Mouse (Mus musculus) forebrain, postnatal 0 days (tissue): Measurements from ENCODE around the gene Camkmt. TPM values are rescaled to one million over a fixed set of nuclear protein-coding genes. Genes with fewer than 3 reads are reported as not detected.

ENCODE experiments used
- ATAC-seq: fragments of 200-750 bp; cut with Nextera tagmentation; 2 replicates; pipeline ENCODE4 v1.8.0; 2017; ENCODE audit warnings: mild to moderate bottlenecking, moderate library complexity
- DNase-seq: peaks from one replicate; pipeline ENCODE4 v3.0.0-alpha.2; 2015
- H3K27ac ChIP-seq: fragments of 300-500 bp; sonication (generic); 2 replicates; pipeline ENCODE4 v1.5.1; 2014; ENCODE audit warnings: low read depth, mild to moderate bottlenecking, antibody characterized with exemption, low read length, moderate library complexity, mixed read lengths
- H3K27me3 ChIP-seq: fragments of 300-500 bp; sonication (generic); 2 replicates; pipeline ENCODE4 v1.6.1; 2014; ENCODE audit warnings: mild to moderate bottlenecking, low read length, mixed read lengths; ENCODE audit not compliant: insufficient read depth
- H3K36me3 ChIP-seq: fragments of 300-500 bp; sonication (generic); 2 replicates; pipeline ENCODE4 v1.6.1; 2014; ENCODE audit warnings: mild to moderate bottlenecking, moderate library complexity; ENCODE audit not compliant: insufficient read depth
- H3K4me1 ChIP-seq: fragments of 300-500 bp; sonication (generic); 2 replicates; pipeline ENCODE4 v1.6.1; 2014; ENCODE audit warnings: antibody characterized with exemption; ENCODE audit not compliant: insufficient read depth
- H3K4me2 ChIP-seq: fragments of 300-500 bp; sonication (generic); 2 replicates; pipeline ENCODE4 v1.6.1; 2014; ENCODE audit warnings: low read depth, mild to moderate bottlenecking, moderate library complexity
- H3K4me3 ChIP-seq: fragments of 300-500 bp; sonication (generic); 2 replicates; pipeline ENCODE4 v1.5.1; 2014; ENCODE audit warnings: low read depth, low read length, mixed read lengths
- H3K9ac ChIP-seq: fragments of 300-500 bp; sonication (generic); 2 replicates; pipeline ENCODE4 v1.6.1; 2014; ENCODE audit warnings: mild to moderate bottlenecking
- H3K9me3 ChIP-seq: fragments of 300-500 bp; sonication (generic); 2 replicates; pipeline ENCODE4 v1.6.1; 2016; ENCODE audit warnings: low read length
- CTCF ChIP-seq: sonication (generic); IDR thresholded peaks from 2 replicates; pipeline ENCODE4 v1.5.1; 2016; ENCODE audit warnings: antibody characterized with exemption, control low read depth, low read depth
- WGBS: fragments of 180-500 bp; shearing (Covaris S2); extraction: QIAGEN DNeasy Blood & Tissue Kit; methylation state at CpG from one replicate; pipeline ENCODE4 v1.1.7; 2014; 5-methylcytosine and 5-hydroxymethylcytosine counted together
- polyA plus RNA-seq: library from polyadenylated mRNA; unstranded; fragments of >200 nt; fragmentation: Nextera tagmentation; extraction: Ambion mirVana; gene quantifications from 2 replicates; pipeline ENCODE4 v1.2.1, GENCODE M21; 2015
- total RNA-seq: library from RNA; depleted of rRNA; stranded (reverse); fragments of >200 nt; gene quantifications from 2 replicates; pipeline ENCODE4 v1.2.3, GENCODE M21; 2014

Camkmt gene
- total and polyA plus RNA-seq, 2 experiments from 2014 or later = 14.3 to 16.4 TPM

GRCm38 (mm10) chr17:85485946-85486533, 395.7 kb downstream of the Camkmt start:
- peak; percentile 66 for DNase-seq
- Histone ChIP-seq H3K9ac (0 out of 2 replicates have a peak overlapping the region, but pooled peaks have one; percentile 18), H3K27ac (no peak overlapping the region), H3K36me3 (no peaks in the 10 kb centered on the region), H3K27me3 (peaks cover 58% of the 10 kb centered on the region), H3K4me1 (peaks cover 9% of the 10 kb centered on the region), H3K4me2 (peak overlapping the region; percentile 52), H3K9me3 (no peaks in the 10 kb centered on the region), H3K4me3 (peak overlapping the region; percentile 31)
- 2% methylated on average over 14 of the region's 14 CpGs for WGBS
- ATAC-seq = no peak
- TF ChIP-seq CTCF = no peak

- 5% methylated on average over 52 of the region's 52 CpGs for WGBS
- no peak overlapping the region for H3K27ac ChIP-seq
- TF ChIP-seq CTCF = no peak
- H3K9me3 ChIP-seq = no peaks in the 10 kb centered on the region
- H3K27me3 ChIP-seq = peaks cover 58% of the 10 kb centered on the region
- H3K9ac ChIP-seq = no peak overlapping the region
- H3K4me1 ChIP-seq = peaks cover 9% of the 10 kb centered on the region
- H3K4me3 ChIP-seq = peak overlapping the region; percentile 22
- peak overlapping the region; percentile 52 for H3K4me2 ChIP-seq
- no peaks in the 10 kb centered on the region for H3K36me3 ChIP-seq
- DNase-seq (no peak), ATAC-seq (no peak)
These were observed 396.5 kb downstream of the Camkmt start for GRCm38 (mm10) chr17:85486585-85487480.

- WGBS = 45% methylated on average over 3 of the region's 3 CpGs
- H3K4me1 ChIP-seq = peaks cover 9% of the 10 kb centered on the region
- H3K27me3 ChIP-seq = peaks cover 60% of the 10 kb centered on the region
- DNase-seq (no peak), ATAC-seq (no peak)
- H3K4me3 ChIP-seq = no peak overlapping the region
- no peak for TF ChIP-seq CTCF
- H3K27ac ChIP-seq = no peak overlapping the region
- no peaks in the 10 kb centered on the region for H3K36me3 ChIP-seq
- H3K9ac ChIP-seq = no peak overlapping the region
- H3K4me2 ChIP-seq = no peak overlapping the region
- H3K9me3 ChIP-seq = no peaks in the 10 kb centered on the region
These were observed 397.2 kb downstream of the Camkmt start for GRCm38 (mm10) chr17:85487531-85487930.

DNA sequence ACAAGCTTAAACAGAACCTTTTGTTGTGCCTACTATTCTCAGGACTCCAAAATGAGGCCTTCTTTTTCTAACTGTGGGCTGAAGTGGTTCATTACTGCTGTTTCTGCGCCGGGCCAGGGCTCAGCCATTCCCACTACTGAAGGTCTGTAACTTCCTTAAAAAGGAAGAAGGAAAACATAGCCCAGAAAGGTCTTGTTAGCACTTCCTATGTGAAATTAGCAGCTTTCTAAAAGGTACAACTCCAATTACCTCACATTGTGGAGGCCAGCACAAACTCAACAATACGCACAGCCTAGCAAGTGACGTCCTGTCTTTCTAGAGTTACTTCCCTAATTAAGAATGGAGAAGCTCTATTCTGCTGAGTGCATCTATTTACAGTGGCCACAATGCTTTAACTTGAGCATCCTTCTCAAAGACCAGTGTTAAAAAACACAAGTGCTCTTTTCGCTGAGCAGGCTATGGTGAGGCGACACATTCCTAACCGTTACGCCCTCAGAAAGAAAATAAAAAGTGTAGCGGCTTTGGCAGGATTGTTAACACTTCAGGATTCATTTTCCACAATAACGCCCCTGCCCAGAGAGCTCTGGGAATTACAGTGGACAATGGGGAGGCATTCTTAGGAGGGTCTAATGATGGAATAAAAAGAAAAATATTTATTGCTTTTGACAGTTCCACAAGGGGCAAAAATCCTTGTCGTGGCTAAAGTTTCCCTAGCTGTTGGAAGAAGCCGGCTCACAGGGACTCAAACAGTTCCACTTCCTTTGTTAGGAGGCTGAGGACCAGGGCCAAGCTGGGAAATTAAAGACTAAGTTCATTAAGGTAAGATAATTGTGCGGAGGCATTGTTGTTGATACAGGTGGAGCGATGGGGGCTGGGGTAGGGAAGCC, 398.5 kb downstream of the Camkmt start:
- H3K27ac ChIP-seq = no peak overlapping the region
- DNase-seq = no peak
- 13% methylated on average over 14 of the region's 14 CpGs for WGBS
- H3K9me3 ChIP-seq = no peaks in the 10 kb centered on the region
- no peak for TF ChIP-seq CTCF
- H3K27me3 ChIP-seq = peaks cover 51% of the 10 kb centered on the region
- H3K4me2 ChIP-seq = no peak overlapping the region
- H3K36me3 ChIP-seq = no peaks in the 10 kb centered on the region
- H3K4me3 ChIP-seq = no peak overlapping the region
- ATAC-seq = no peak
- peaks cover 9% of the 10 kb centered on the region for H3K4me1 ChIP-seq
- no peak overlapping the region for H3K9ac ChIP-seq

- Histone ChIP-seq H3K36me3 (no peaks in the 10 kb centered on the region), H3K9me3 (no peaks in the 10 kb centered on the region), H3K4me1 (peaks cover 9% of the 10 kb centered on the region), H3K27me3 (peaks cover 47% of the 10 kb centered on the region), H3K27ac (no peak overlapping the region), H3K9ac (no peak overlapping the region), H3K4me3 (no peak overlapping the region), H3K4me2 (no peak overlapping the region)
- DNase-seq (no peak), ATAC-seq (no peak)
- 17% methylated on average over 10 of the region's 10 CpGs for WGBS
- TF ChIP-seq CTCF = no peak
These were observed 399.2 kb downstream of the Camkmt start for GRCm38 (mm10) chr17:85489488-85489980.

DNA sequence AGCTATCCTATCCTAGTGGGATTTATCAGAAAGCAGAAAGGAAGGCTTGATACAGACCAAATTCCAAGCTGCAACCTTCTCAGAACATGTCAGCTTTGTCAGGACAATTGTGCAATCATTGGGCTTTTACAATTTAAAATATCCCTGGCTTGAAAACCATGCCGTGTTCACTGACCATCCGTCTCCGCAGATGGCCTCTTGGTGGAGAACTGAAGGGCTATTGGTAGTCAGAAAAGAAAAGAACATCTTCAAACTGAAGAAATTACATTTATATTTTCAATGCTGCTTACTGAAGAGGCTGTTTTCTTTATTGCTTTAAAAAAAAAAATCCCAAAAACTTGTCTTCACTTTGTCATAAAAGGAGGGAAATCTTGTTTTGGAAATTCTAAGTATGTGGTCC, 401.1 kb downstream of the Camkmt start:
- peaks cover 9% of the 10 kb centered on the region; the same call in 1 of the 2 replicates for H3K9me3 ChIP-seq
- no peak for TF ChIP-seq CTCF
- ATAC-seq (no peak), DNase-seq (no peak)
- H3K36me3 ChIP-seq = no peaks in the 10 kb centered on the region
- H3K4me3 ChIP-seq = no peak overlapping the region
- no peak overlapping the region for H3K27ac ChIP-seq
- H3K4me1 ChIP-seq = no peaks in the 10 kb centered on the region; the same call in 1 of the 2 replicates
- H3K9ac ChIP-seq = no peak overlapping the region
- no peak overlapping the region for H3K4me2 ChIP-seq
- 74% methylated on average over 3 of the region's 3 CpGs for WGBS
- peaks cover 42% of the 10 kb centered on the region for H3K27me3 ChIP-seq
